23 mouse cellular contexts compared by ENCODE assay signal in the genomic region with DNA sequence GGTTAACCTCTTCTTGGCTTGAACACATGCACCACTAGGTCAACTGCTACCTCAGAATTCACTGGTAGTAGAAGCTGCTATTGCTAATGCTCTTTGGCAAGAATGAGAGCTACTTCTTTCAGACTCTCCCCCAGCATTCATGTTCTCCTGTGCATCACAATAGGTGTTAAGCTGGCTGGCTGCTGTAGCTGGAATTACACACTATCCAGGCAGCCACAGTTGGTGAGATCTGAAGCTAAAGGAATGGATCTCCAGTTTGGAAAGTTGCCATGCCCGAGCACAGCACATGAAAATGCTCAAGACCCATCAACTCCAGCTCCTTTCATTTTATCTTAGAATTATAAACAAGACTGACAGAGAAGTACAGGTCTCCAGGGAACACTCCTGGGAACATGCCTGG.
A peak's percentile ranks its signal among the peaks of the same experiment; 100 is the strongest.
DNase-seq lines count a peak whose midpoint lies in the region; ATAC-seq and TF ChIP-seq lines count a peak whose summit lies in the region.
"Had no signal": no experiment of that assay in that cellular context is flagged by ENCODE, and none has a peak within 500 bp of the region (broad histone marks: within the 10 kb centered on the region; RNA-seq: fewer than 3 reads in every experiment).

No protein-coding gene starts in this region.

- H3K27ac ChIP-seq in forebrain, postnatal 0 days (ENCODE audit: low read depth, low read length) = no peak overlapping the region
- no peak overlapping the region for H3K27ac ChIP-seq in forebrain, embryonic 15.5 days (replicated peaks)
- no peak overlapping the region for H3K27ac ChIP-seq in hindbrain, postnatal 0 days
- H3K27ac ChIP-seq in hindbrain, embryonic 14.5 days = no peak overlapping the region
- H3K27ac ChIP-seq: gastrocnemius, adult 2 months; heart, embryonic 10.5 days; hindbrain, embryonic 15.5 days; kidney, embryonic 15.5 days; liver, embryonic 13.5 days; midbrain, embryonic 13.5 days; neural tube, embryonic 12.5 days had no signal

- TF ChIP-seq CTCF in forebrain, postnatal 0 days (IDR thresholded peaks at IDR 0.05; ENCODE audit: low read depth) = no peak
- TF ChIP-seq CTCF in hindbrain, postnatal 0 days (IDR thresholded peaks at IDR 0.05; ENCODE audit: low read depth) = no peak
- no peak for TF ChIP-seq CTCF in brain, embryonic 14.5 days (IDR thresholded peaks at IDR 0.05; ENCODE audit: borderline replicate concordance, extremely low read depth, insufficient read depth, insufficient read length)

- ATAC-seq in forebrain, postnatal 0 days = no peak
- ATAC-seq in forebrain, embryonic 15.5 days (replicated peaks) = no peak
- no peak for ATAC-seq in hindbrain, postnatal 0 days
- no peak for ATAC-seq in hindbrain, embryonic 14.5 days (ENCODE audit: low FRiP score)
- ATAC-seq: intestine, embryonic 16.5 days; midbrain, embryonic 13.5 days had no signal

- no peak overlapping the region for H3K4me2 ChIP-seq in forebrain, postnatal 0 days (ENCODE audit: low read depth)
- H3K4me2 ChIP-seq in forebrain, embryonic 15.5 days (replicated peaks) = no peak overlapping the region
- no peak overlapping the region for H3K4me2 ChIP-seq in hindbrain, postnatal 0 days (ENCODE audit: low read depth, low read length)
- H3K4me2 ChIP-seq in hindbrain, embryonic 14.5 days (replicated peaks) = no peak overlapping the region
- H3K4me2 ChIP-seq: hindbrain, embryonic 15.5 days; kidney, embryonic 15.5 days; liver, embryonic 13.5 days; lung, embryonic 14.5 days; midbrain, embryonic 13.5 days; neural tube, embryonic 12.5 days had no signal

- peak; percentile 10 for DNase-seq in forebrain, postnatal 0 days
- DNase-seq in hindbrain, postnatal 0 days (ENCODE audit: low spot score) = peak; percentile 12
- no peak for DNase-seq in hindbrain, embryonic 14.5 days (ENCODE audit: low spot score)
- peak; percentile 56 for DNase-seq in R1 (ENCODE audit: low read depth, low spot score)
- peak; percentile 57 for DNase-seq in brain, embryonic 14.5 days (ENCODE audit: low read depth)
- DNase-seq in left cerebral cortex, postnatal 4 days = no peak
- no peak for DNase-seq in thymus, postnatal 36 days
- DNase-seq: cerebellum, adult 8-10 months; gastrocnemius, adult 2 months; heart, postnatal 36 days; liver, embryonic 13.5 days; lung, embryonic 14.5 days; retina, postnatal 1 day; right cerebral cortex, postnatal 25 days; spleen, adult 18-20 months had no signal

- no peak for TF ChIP-seq POLR2A in brain, embryonic 14.5 days (IDR thresholded peaks at IDR 0.05; ENCODE audit: borderline replicate concordance, extremely low read depth, insufficient read depth, insufficient read length, poor library complexity, severe bottlenecking)

- WGBS in forebrain, postnatal 0 days = 33% methylated on average over 1 of the region's 1 CpGs
- WGBS in forebrain, embryonic 15.5 days = 41% methylated on average over 1 of the region's 1 CpGs
- WGBS in hindbrain, postnatal 0 days = 28% methylated on average over 1 of the region's 1 CpGs
- 58% methylated on average over 1 of the region's 1 CpGs for WGBS in hindbrain, embryonic 14.5 days

- no peaks in the 10 kb centered on the region for H3K36me3 ChIP-seq in forebrain, postnatal 0 days (ENCODE audit: insufficient read depth)
- H3K36me3 ChIP-seq in forebrain, embryonic 15.5 days = no peaks in the 10 kb centered on the region
- H3K36me3 ChIP-seq in hindbrain, postnatal 0 days (ENCODE audit: insufficient read depth, low read length) = no peaks in the 10 kb centered on the region
- no peaks in the 10 kb centered on the region for H3K36me3 ChIP-seq in hindbrain, embryonic 14.5 days (replicated peaks; ENCODE audit: control insufficient read depth, insufficient read depth)
- H3K36me3 ChIP-seq: heart, embryonic 10.5 days; hindbrain, embryonic 15.5 days; kidney, embryonic 15.5 days; liver, embryonic 13.5 days; midbrain, embryonic 13.5 days; neural tube, embryonic 12.5 days had no signal

- H3K9me3 ChIP-seq in forebrain, postnatal 0 days (ENCODE audit: low read length) = no peaks in the 10 kb centered on the region
- no peaks in the 10 kb centered on the region for H3K9me3 ChIP-seq in forebrain, embryonic 15.5 days
- H3K9me3 ChIP-seq in hindbrain, postnatal 0 days (ENCODE audit: low read length) = no peaks in the 10 kb centered on the region
- no peaks in the 10 kb centered on the region for H3K9me3 ChIP-seq in hindbrain, embryonic 14.5 days (ENCODE audit: control insufficient read depth, low read length)
- H3K9me3 ChIP-seq: heart, embryonic 10.5 days; hindbrain, embryonic 15.5 days; kidney, embryonic 15.5 days; liver, embryonic 13.5 days; megakaryocyte, embryonic 14.5 days; midbrain, embryonic 13.5 days; neural tube, embryonic 12.5 days had no signal

- intact Hi-C loops in left cerebral cortex, postnatal 4 days (cut with DNase I) = no loop called here

- no peaks in the 10 kb centered on the region for H3K27me3 ChIP-seq in forebrain, postnatal 0 days (ENCODE audit: insufficient read depth, low read length)
- H3K27me3 ChIP-seq in forebrain, embryonic 15.5 days = no peaks in the 10 kb centered on the region
- H3K27me3 ChIP-seq in hindbrain, postnatal 0 days (ENCODE audit: insufficient read depth, low read length) = no peaks in the 10 kb centered on the region
- no peaks in the 10 kb centered on the region for H3K27me3 ChIP-seq in hindbrain, embryonic 14.5 days (ENCODE audit: control insufficient read depth, insufficient read depth, low read length)
- H3K27me3 ChIP-seq: hindbrain, embryonic 15.5 days; kidney, embryonic 15.5 days; liver, embryonic 13.5 days; megakaryocyte, embryonic 14.5 days; midbrain, embryonic 13.5 days; neural tube, embryonic 12.5 days had no signal

- no peak overlapping the region for H3K9ac ChIP-seq in forebrain, postnatal 0 days
- no peak overlapping the region for H3K9ac ChIP-seq in forebrain, embryonic 15.5 days (replicated peaks)
- no peak overlapping the region for H3K9ac ChIP-seq in hindbrain, postnatal 0 days (replicated peaks; ENCODE audit: low read length)
- no peak overlapping the region for H3K9ac ChIP-seq in hindbrain, embryonic 14.5 days
- H3K9ac ChIP-seq: hindbrain, embryonic 15.5 days; kidney, embryonic 15.5 days; liver, embryonic 13.5 days; lung, embryonic 14.5 days; midbrain, embryonic 13.5 days; neural tube, embryonic 12.5 days had no signal

- peaks cover 5% of the 10 kb centered on the region; the same call in 1 of the 2 replicates for H3K4me1 ChIP-seq in forebrain, postnatal 0 days (ENCODE audit: insufficient read depth)
- H3K4me1 ChIP-seq in forebrain, embryonic 15.5 days = peaks cover 3% of the 10 kb centered on the region; the same call in 1 of the 2 replicates
- no peaks in the 10 kb centered on the region; the same call in 1 of the 2 replicates for H3K4me1 ChIP-seq in hindbrain, postnatal 0 days (ENCODE audit: insufficient read depth, low read length)
- no peaks in the 10 kb centered on the region; the same call in 1 of the 2 replicates for H3K4me1 ChIP-seq in hindbrain, embryonic 14.5 days (replicated peaks; ENCODE audit: control insufficient read depth, insufficient read depth, low read length)
- H3K4me1 ChIP-seq: hindbrain, embryonic 15.5 days; kidney, embryonic 15.5 days; liver, embryonic 13.5 days; neural tube, embryonic 12.5 days had no signal

- H3K4me3 ChIP-seq in forebrain, postnatal 0 days (ENCODE audit: low read depth, low read length) = no peak overlapping the region
- no peak overlapping the region for H3K4me3 ChIP-seq in forebrain, embryonic 15.5 days
- H3K4me3 ChIP-seq in hindbrain, postnatal 0 days (ENCODE audit: low read length) = no peak overlapping the region
- no peak overlapping the region for H3K4me3 ChIP-seq in hindbrain, embryonic 14.5 days (replicated peaks; ENCODE audit: low read length)
- H3K4me3 ChIP-seq: gastrocnemius, adult 2 months; heart, embryonic 10.5 days; hindbrain, embryonic 15.5 days; kidney, embryonic 15.5 days; liver, embryonic 13.5 days; megakaryocyte, embryonic 14.5 days; midbrain, embryonic 13.5 days; neural tube, embryonic 12.5 days had no signal

Comparison
In these comparisons a context has a peak if more than half of its experiments do, and no peak if none do; other contexts are left out.
1. DNase-seq: peak in forebrain, postnatal 0 days (single experiment), hindbrain, postnatal 0 days (single experiment), R1 (single experiment) and brain, embryonic 14.5 days (single experiment); none in hindbrain, embryonic 14.5 days (single experiment), left cerebral cortex, postnatal 4 days (single experiment) and thymus, postnatal 36 days (0 of 2).